Mouse (Mus musculus) heart, postnatal 10 days (tissue): ENCODE data around the gene Pcbp3. TPM values are rescaled to one million over a fixed set of nuclear protein-coding genes. Genes with fewer than 3 reads are reported as not detected.

Source experiments
- DNase-seq, 2 experiments: peaks; one replicate each; pipeline ENCODE4 v3.0.0; 2021
- intact Hi-C: fragments of 180-260 bp; cut with DNase I; formaldehyde crosslinking; loops from one replicate; pipeline ENCODE4 v1.15.1; 2025
- total RNA-seq, 2 experiments: library from RNA; stranded (reverse); gene quantifications; 2 replicates each; pipeline ENCODE4 v1.2.3; 2021

The Pcbp3 gene
- total RNA-seq, 2 experiments from 2014 or later: 8.8 to 9.3 TPM

DNA sequence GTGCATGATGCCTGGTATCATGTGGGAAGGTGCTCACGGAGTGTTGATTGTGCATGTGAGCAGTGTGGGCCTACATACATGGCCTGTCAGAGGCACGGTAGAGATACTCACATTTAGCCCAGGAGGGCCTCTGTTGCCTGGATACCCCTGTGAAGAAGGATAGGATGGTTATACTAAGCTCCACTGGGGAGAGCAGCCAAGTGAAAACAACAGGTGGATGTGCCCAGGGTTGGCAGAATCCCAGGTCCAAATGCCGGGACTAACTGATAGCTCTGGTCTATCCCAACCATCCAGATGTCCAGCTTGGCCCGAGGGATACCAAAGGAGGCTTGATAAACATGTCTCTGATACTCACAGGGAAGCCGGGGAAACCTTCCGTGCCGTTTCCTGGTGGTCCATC, 247.4 kb downstream of the Pcbp3 start:
- intact Hi-C loops: no loop called here
- DNase-seq: no peak

DNA sequence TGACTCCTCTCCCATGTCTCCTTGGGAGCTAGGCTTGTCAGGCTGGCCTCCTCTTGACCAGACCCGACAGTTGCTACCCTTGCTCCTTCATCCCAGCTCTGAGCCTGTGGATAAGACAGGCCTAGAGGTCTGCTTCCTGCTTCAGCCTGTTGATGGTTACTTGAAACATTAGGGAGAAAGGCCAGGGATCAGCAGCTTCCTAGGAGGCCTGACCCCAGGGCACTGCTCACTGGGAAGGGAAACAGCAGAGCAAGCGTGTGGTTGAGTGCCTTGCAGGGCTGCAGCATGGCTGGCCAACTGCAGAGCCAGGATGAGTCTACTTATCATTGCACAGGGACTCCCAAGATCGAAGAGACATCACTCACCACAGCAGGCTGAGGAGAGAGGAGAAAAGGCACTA, 249.2 kb downstream of the Pcbp3 start:
- no peak for DNase-seq
- intact Hi-C loops: no loop called here

Other genes with a start within 250 kb of the Pcbp3 start
- 100 to 1,000 TPM; 186 to 200 TPM for gene Col6a1, start 235.7 kb downstream of the Pcbp3 start, total RNA-seq
- 1 to 10 TPM; 4.7 to 7.5 TPM for gene Slc19a1, start 70.4 kb upstream of the Pcbp3 start, total RNA-seq
- 10 to 100 TPM; 49.9 to 53.2 TPM for gene Col18a1, start 204.7 kb upstream of the Pcbp3 start, total RNA-seq